Mouse (Mus musculus): Measurements from ENCODE around the gene Cryga.

GRCm38 (mm10) chr1:65146601-65147000 lies 43.4 kb upstream of the Cryga start:
- no peak for TF ChIP-seq POLR2A (IDR thresholded peaks at IDR 0.05; ENCODE audit: insufficient read length, low read depth)
- TF ChIP-seq MAX (IDR thresholded peaks at IDR 0.05; ENCODE audit: low read depth) = no peak
- no peak for TF ChIP-seq USF1 (IDR thresholded peaks at IDR 0.05; ENCODE audit: low read depth)
- TF ChIP-seq TCF12 (IDR thresholded peaks at IDR 0.05; ENCODE audit: insufficient read depth, poor library complexity, severe bottlenecking) = no peak
- no peak for TF ChIP-seq REST (IDR thresholded peaks at IDR 0.05; ENCODE audit: insufficient read depth, insufficient read length)
- TF ChIP-seq MYOD1 (IDR thresholded peaks at IDR 0.05; ENCODE audit: control insufficient read depth in 1 of 3, insufficient read length in 2 of 3, low read depth in 2 of 3) = no peak
- no peak for TF ChIP-seq E2F4 (IDR thresholded peaks at IDR 0.05; ENCODE audit: insufficient read depth)
- TF ChIP-seq MYOG (IDR thresholded peaks at IDR 0.05; ENCODE audit: control insufficient read depth in 1 of 3, insufficient read depth in 1 of 3, insufficient read length in 2 of 3, low read depth in 2 of 3) = no peak
- TF ChIP-seq CEBPB (IDR thresholded peaks at IDR 0.05; ENCODE audit: insufficient read depth, poor library complexity, severe bottlenecking) = no peak
- no peak for TF ChIP-seq TCF3 (IDR thresholded peaks at IDR 0.05; ENCODE audit: insufficient read length, low read depth)

All from myocyte (in vitro differentiated cells).